Mouse (Mus musculus): ENCODE results near the gene Foxred1. TPM values are rescaled to one million over a fixed set of nuclear protein-coding genes. Genes with fewer than 3 reads are reported as not detected.

The Foxred1 gene
- total RNA-seq, 2 experiments from 2014 or later, result 36.3 to 37.0 TPM

GRCm38 (mm10) chr9:35160662-35161061 is 50.2 kb downstream of the Foxred1 start:
- DNase-seq (ENCODE audit: low spot score in 2 of 2), result no peak
- intact Hi-C loops (cut with DNase I), result no loop called here

- intact Hi-C loops (cut with DNase I), result no loop called here
- DNase-seq (ENCODE audit: low spot score in 2 of 2), result no peak
Observed at GRCm38 (mm10) chr9:35158477-35158876, 52.4 kb downstream of the Foxred1 start.

GRCm38 (mm10) chr9:35156862-35157261 is 54.0 kb downstream of the Foxred1 start:
- intact Hi-C loops (cut with DNase I), result loop anchor here (2.0 kb wide), 1 partner anchor 40 kb away; no protein-coding TSS in a partner anchor
- DNase-seq (ENCODE audit: low spot score in 2 of 2), result no peak

GRCm38 (mm10) chr9:35156002-35156710 is 54.7 kb downstream of the Foxred1 start:
- DNase-seq (ENCODE audit: low spot score in 2 of 2), result peak in 1 of 2 experiments; percentile 73
- intact Hi-C loops (cut with DNase I), result loop anchor here (2.0 kb wide), 1 partner anchor 39 kb away; no protein-coding TSS in a partner anchor

Other genes starting within 250 kb of the Foxred1 start
- gene St3gal4, start 91.8 kb downstream of the Foxred1 start, total RNA-seq (2021), result 10 to 100 TPM; 28.2 to 29.9 TPM
- gene Dcps, start 35.0 kb downstream of the Foxred1 start, total RNA-seq (2021), result 10 to 100 TPM; 15.6 to 17.8 TPM
- gene Srpr, start 10.9 kb downstream of the Foxred1 start, total RNA-seq (2021), result 10 to 100 TPM; 59.9 to 62.4 TPM
- 1 to 10 TPM; 1.8 to 2.7 TPM for gene Tirap, start 10.8 kb downstream of the Foxred1 start, total RNA-seq (2021)
- gene Fam118b, start 56.8 kb upstream of the Foxred1 start, total RNA-seq (2021), result 10 to 100 TPM; 22.4 to 24.4 TPM
- 1 to 10 TPM; 7.2 to 7.3 TPM for gene Rpusd4, start 56.8 kb upstream of the Foxred1 start, total RNA-seq (2021)
- gene Cdon, start 210.1 kb upstream of the Foxred1 start, total RNA-seq (2021), result 1 to 10 TPM; 9.0 to 9.9 TPM